Mouse (Mus musculus) embryonic facial prominence, embryonic 12.5 days (tissue): ENCODE results near the gene Nos1ap. TPM values are rescaled to one million over a fixed set of nuclear protein-coding genes. Genes with fewer than 3 reads are reported as not detected.

Source experiments
- ATAC-seq: fragments of 200-750 bp; cut with Nextera tagmentation; 2 replicates; pipeline ENCODE4 v1.8.0; 2017; ENCODE audit not compliant: insufficient number of reproducible peaks, insufficient read depth, low FRiP score, low TSS enrichment
- H3K27ac ChIP-seq: fragments of 300-500 bp; sonication (generic); 2 replicates; pipeline ENCODE4 v1.5.1; 2016; ENCODE audit warnings: mild to moderate bottlenecking
- H3K27me3 ChIP-seq: fragments of 300-500 bp; sonication (generic); 2 replicates; pipeline ENCODE4 v1.6.1; 2016; ENCODE audit warnings: mild to moderate bottlenecking, moderate library complexity
- H3K36me3 ChIP-seq: fragments of 300-500 bp; sonication (generic); 2 replicates; pipeline ENCODE4 v1.6.1; 2016; ENCODE audit warnings: mild to moderate bottlenecking
- H3K4me1 ChIP-seq: fragments of 300-500 bp; sonication (generic); 2 replicates; pipeline ENCODE4 v1.6.1; 2016
- H3K4me2 ChIP-seq: fragments of 300-500 bp; sonication (generic); replicated peaks from 2 replicates; pipeline ENCODE4 v1.6.1; 2016; ENCODE audit warnings: mild to moderate bottlenecking, moderate library complexity
- H3K4me3 ChIP-seq: fragments of 300-500 bp; sonication (generic); 2 replicates; pipeline ENCODE4 v1.5.1; 2016; ENCODE audit warnings: mild to moderate bottlenecking
- H3K9ac ChIP-seq: fragments of 300-500 bp; sonication (generic); 2 replicates; pipeline ENCODE4 v1.6.1; 2016; ENCODE audit warnings: mild to moderate bottlenecking, moderate library complexity
- H3K9me3 ChIP-seq: fragments of 300-500 bp; sonication (generic); 2 replicates; pipeline ENCODE4 v1.6.1; 2016; ENCODE audit warnings: mild to moderate bottlenecking, moderate library complexity
- WGBS: fragments of 180-500 bp; shearing (Covaris S2); methylation state at CpG from one replicate; pipeline ENCODE4 v1.1.7; 2016; 5-methylcytosine and 5-hydroxymethylcytosine counted together
- polyA plus RNA-seq: library from polyadenylated mRNA; unstranded; fragments of >200 nt; fragmentation: Nextera tagmentation; extraction: Ambion mirVana; gene quantifications from 2 replicates; pipeline ENCODE4 v1.2.1, GENCODE M21; 2016

Gene Nos1ap
- polyA plus RNA-seq, 1 experiment from 2014 or later: 10.9 TPM

DNA sequence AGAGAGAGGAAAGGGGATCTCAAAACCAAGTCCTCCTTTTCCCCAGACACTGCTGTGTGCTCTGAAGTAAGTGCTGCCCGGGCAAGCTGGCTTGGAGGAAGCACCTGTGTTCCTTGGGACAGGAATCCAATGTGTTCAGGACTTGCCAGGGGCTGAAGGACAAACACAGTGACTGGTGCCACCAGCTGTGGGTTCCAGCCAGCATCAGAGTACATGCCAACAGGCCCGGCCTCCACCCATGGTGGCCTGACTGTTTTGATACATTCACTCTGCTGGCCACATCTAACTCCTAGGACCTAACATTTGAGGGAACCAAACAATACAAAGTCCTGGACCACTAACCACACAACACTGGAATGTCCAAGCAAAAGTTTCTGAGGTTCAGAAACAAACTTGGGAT is 194.6 kb downstream of the Nos1ap start:
- 67% methylated on average over 2 of the region's 2 CpGs for WGBS
- no peak overlapping the region for H3K4me2 ChIP-seq
- H3K4me1 ChIP-seq: no peaks in the 10 kb centered on the region; the same call in 1 of the 2 replicates
- H3K36me3 ChIP-seq: no peaks in the 10 kb centered on the region
- no peak for ATAC-seq
- H3K9ac ChIP-seq: no peak overlapping the region
- no peak overlapping the region for H3K4me3 ChIP-seq
- no peak overlapping the region for H3K27ac ChIP-seq
- no peaks in the 10 kb centered on the region for H3K9me3 ChIP-seq
- no peaks in the 10 kb centered on the region for H3K27me3 ChIP-seq

DNA sequence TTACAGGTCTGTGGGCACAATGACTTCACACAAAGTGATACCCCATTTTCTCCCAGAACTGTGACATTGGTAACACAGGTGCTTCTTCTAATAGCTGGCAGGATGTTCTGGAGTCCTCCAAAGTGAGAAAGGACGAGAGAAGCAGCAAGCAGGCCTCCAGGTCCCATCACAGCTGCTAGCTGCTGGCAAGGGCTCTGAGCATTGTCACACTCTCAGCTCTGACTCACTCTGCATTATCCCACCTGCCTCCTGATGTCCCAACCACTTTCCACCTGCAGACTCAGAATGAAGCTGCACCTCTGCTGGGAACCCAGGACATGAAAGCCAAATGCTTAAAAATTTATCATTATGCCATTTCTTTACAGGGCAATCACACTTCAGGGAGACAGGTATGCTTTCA is 195.0 kb downstream of the Nos1ap start:
- 64% methylated on average over 1 of the region's 1 CpGs for WGBS
- H3K27ac ChIP-seq: no peak overlapping the region
- no peak overlapping the region for H3K4me2 ChIP-seq
- ATAC-seq: no peak
- no peak overlapping the region for H3K4me3 ChIP-seq
- no peaks in the 10 kb centered on the region for H3K36me3 ChIP-seq
- H3K4me1 ChIP-seq: no peaks in the 10 kb centered on the region; the same call in 1 of the 2 replicates
- no peaks in the 10 kb centered on the region for H3K9me3 ChIP-seq
- H3K27me3 ChIP-seq: no peaks in the 10 kb centered on the region
- H3K9ac ChIP-seq: no peak overlapping the region

DNA sequence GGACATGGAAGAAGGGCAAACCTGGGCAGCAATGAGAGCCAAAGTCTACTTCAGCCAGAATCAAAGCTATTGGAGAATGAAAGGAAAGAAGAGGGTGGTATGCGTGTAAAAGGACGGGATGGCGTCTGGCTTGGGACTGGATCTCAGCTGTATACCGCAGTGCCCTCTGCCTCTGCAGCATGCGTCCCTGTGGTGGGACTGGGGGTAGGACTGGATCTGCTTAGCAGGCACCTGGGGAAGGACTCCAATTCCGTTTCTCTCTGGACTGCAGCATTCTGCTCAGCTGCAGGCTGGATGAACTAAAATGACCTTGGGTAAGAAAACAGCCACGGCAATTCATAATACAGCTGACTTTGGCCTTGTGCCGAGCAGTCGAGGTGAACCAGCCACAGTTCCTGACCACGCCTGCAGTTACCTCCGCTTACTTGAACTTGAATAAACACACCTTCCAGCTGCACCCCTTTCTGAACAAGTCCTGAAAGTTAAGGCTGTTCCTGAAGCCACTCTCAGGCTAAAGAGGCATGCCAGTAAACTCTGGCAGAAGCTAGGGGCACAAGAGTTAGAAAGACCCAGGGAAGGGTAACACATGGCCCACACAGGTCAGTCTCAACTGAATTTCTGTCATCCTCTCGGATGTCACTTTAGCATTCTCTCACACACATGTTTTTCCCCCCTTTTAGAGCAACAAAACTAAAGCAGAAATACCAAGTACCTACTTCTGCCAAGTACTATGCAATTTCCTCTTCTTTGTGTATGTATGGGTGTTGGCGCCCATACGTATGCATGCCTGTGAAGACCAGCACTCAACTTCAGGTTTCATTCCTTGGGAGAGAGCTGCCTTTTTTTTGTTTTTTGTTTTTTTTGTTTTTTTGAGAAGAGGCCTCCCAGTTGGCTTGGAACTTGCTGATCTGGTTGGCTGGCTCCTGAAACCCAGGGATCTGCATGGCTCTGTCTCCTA is 196.6 kb downstream of the Nos1ap start:
- H3K4me3 ChIP-seq: no peak overlapping the region
- WGBS: 71% methylated on average over 14 of the region's 14 CpGs
- H3K9ac ChIP-seq: no peak overlapping the region
- H3K36me3 ChIP-seq: no peaks in the 10 kb centered on the region
- no peak overlapping the region for H3K4me2 ChIP-seq
- ATAC-seq: no peak
- H3K27me3 ChIP-seq: no peaks in the 10 kb centered on the region
- H3K27ac ChIP-seq: no peak overlapping the region
- no peaks in the 10 kb centered on the region; the same call in 1 of the 2 replicates for H3K4me1 ChIP-seq
- H3K9me3 ChIP-seq: no peaks in the 10 kb centered on the region

DNA sequence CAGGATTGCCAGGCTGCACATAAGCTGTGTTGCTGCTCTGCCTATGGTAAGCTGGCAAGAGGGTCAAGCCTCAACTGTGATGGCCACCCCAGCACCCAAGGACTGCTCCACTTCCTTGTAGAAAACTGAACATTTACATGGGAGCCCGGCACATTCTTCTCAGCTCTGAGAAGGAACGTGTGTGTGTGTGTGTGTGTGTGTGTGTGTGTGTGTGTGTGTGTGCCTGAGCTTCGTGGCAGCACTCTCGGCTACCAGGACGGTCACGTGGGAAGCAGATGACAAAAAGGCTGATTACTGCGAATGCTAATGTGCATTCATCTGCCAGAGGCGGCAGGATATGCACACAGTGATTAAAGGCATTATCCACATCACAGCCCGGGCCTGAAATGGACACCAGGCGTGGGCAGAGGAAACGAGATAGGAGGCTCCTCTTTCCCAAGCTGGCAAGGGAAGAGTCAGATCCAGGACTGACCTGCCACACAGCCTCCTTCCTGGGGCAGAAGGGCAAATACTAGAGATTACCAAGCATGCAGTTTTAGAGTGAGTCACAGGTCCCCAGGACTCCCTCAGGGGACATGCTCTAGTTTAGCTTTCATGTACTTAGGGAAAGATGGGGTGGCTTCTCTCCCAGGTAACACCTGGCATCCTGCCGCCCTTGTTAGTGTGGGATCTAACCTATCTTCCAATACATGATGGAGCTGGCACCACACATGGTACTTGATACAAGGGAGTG is 202.3 kb downstream of the Nos1ap start:
- 44% methylated on average over 12 of the region's 12 CpGs for WGBS
- no peak overlapping the region for H3K4me2 ChIP-seq
- no peak for ATAC-seq

DNA sequence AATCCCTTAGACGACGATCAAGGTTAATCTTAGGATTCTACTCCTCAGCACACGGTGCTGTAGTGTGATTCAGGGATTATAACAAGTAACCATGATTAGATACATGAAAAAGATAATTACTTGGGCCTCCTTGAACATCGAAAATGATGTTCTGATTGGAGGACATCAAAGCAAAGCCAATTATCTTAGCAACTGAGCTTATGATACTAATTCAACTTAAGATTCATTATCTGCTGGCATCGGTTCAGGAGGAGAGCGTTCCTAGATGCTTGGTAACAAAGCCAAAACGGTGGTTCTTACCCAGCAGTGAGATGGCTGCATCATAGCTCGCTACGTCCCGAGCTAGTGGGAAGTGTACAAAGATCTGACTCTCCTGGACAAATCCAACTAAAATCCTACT is 204.2 kb downstream of the Nos1ap start:
- Histone ChIP-seq H3K4me2 (no peak overlapping the region), H3K9ac (no peak overlapping the region), H3K36me3 (no peaks in the 10 kb centered on the region), H3K27ac (no peak overlapping the region), H3K27me3 (no peaks in the 10 kb centered on the region), H3K4me1 (no peaks in the 10 kb centered on the region; the same call in 1 of the 2 replicates), H3K4me3 (no peak overlapping the region), H3K9me3 (no peaks in the 10 kb centered on the region)
- WGBS: 87% methylated on average over 10 of the region's 10 CpGs
- no peak for ATAC-seq

More for the DNA sequence above, 202.3 kb downstream of the Nos1ap start:
- Histone ChIP-seq H3K9ac (no peak overlapping the region), H3K4me3 (no peak overlapping the region), H3K9me3 (no peaks in the 10 kb centered on the region), H3K27me3 (no peaks in the 10 kb centered on the region), H3K27ac (no peak overlapping the region), H3K36me3 (no peaks in the 10 kb centered on the region), H3K4me1 (no peaks in the 10 kb centered on the region)

DNA sequence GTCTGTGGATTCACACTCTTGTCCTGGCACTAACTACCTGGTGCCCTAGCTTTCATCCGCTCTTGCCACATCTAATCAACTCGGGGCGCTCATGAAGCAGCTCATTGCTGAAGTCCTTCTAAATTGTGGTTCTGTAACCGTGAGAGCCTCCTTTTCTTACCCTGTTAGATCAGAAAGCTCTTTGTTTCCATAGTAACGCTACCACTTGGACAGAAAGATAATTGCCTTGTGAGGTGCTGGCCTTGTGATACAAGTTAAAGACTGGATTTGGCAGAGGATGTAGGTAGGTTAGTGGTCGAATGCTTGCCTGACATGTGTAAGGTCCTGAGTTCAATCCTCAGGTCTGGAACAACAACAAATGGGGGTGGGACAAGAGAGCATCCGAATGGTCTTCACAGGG is 206.1 kb downstream of the Nos1ap start:
- no peak overlapping the region for H3K4me2 ChIP-seq
- no peaks in the 10 kb centered on the region for H3K9me3 ChIP-seq
- no peak overlapping the region for H3K9ac ChIP-seq
- no peaks in the 10 kb centered on the region for H3K36me3 ChIP-seq
- ATAC-seq: no peak
- 84% methylated on average over 7 of the region's 7 CpGs for WGBS
- no peak overlapping the region for H3K4me3 ChIP-seq
- H3K4me1 ChIP-seq: no peaks in the 10 kb centered on the region; the same call in 1 of the 2 replicates
- no peak overlapping the region for H3K27ac ChIP-seq
- H3K27me3 ChIP-seq: no peaks in the 10 kb centered on the region

DNA sequence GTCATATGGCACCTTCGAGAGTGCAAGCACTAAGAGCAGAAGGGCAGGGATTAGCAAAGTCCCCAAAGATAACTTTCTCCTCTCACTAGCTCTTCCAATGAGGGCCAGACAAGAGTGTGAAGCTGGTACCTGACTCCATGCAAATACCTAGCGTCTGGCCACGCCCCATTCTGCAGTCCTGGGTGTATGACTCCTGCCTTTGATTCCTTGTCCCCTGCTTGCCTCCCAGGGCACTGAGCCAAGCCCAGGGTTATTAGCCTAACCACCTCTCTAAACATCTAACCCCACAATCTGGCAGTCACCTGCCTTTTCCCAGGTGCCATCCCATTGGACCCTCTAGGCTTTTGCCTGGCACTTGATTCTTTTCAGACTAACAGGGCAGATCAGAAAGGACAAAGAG is 208.2 kb downstream of the Nos1ap start:
- Histone ChIP-seq H3K4me3 (no peak overlapping the region), H3K4me2 (no peak overlapping the region), H3K36me3 (no peaks in the 10 kb centered on the region), H3K9ac (no peak overlapping the region), H3K9me3 (no peaks in the 10 kb centered on the region), H3K27me3 (no peaks in the 10 kb centered on the region), H3K4me1 (no peaks in the 10 kb centered on the region; the same call in 1 of the 2 replicates), H3K27ac (no peak overlapping the region)
- no peak for ATAC-seq
- 10% methylated on average over 3 of the region's 3 CpGs for WGBS

DNA sequence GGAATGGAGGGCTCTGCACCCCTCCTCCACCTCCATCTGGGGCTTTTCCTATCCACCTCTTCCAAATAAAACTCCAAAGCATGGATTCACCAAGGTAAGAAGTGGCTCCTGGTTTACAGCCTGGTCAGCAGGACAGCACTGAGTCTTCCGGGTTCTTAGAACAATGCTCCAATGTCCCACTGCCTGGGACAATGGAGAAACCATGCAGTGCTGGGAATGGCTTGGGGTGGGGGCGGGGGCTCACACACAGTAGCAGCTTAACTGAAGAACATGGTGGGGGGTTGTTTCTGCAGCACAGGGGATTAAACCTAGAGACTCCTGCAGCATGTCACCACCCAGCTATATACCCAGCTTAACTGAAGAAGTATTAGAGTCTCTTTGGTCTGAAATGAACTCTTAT is 209.2 kb downstream of the Nos1ap start:
- H3K4me3 ChIP-seq: no peak overlapping the region
- no peak overlapping the region for H3K9ac ChIP-seq
- no peaks in the 10 kb centered on the region for H3K36me3 ChIP-seq
- ATAC-seq: no peak
- H3K27ac ChIP-seq: no peak overlapping the region
- no peaks in the 10 kb centered on the region; the same call in 1 of the 2 replicates for H3K4me1 ChIP-seq
- no peaks in the 10 kb centered on the region for H3K27me3 ChIP-seq
- no peak overlapping the region for H3K4me2 ChIP-seq
- 16% methylated on average over 2 of the region's 2 CpGs for WGBS
- H3K9me3 ChIP-seq: no peaks in the 10 kb centered on the region

DNA sequence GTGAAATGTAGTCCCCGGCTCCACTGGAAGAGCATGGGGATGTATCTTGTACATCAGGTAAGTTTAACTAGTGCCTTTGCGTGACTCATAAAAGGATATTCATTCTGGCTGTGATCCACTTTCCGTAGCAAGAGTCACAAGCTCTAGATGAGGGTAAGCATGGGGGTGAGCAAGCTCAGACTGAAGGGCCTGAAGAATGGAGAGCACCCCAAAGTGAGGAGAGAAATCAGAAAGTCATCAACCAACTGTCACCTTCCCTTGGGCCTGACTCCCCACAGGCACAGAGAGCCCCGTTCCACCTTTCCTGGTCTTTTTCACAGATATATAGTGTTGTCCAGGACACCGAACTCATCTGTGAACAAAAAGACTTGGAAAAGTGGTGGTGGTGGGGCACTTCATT is 213.9 kb downstream of the Nos1ap start:
- ATAC-seq: no peak
- Histone ChIP-seq H3K4me1 (no peaks in the 10 kb centered on the region; the same call in 1 of the 2 replicates), H3K27ac (no peak overlapping the region), H3K9me3 (no peaks in the 10 kb centered on the region), H3K27me3 (no peaks in the 10 kb centered on the region), H3K36me3 (no peaks in the 10 kb centered on the region), H3K4me2 (no peak overlapping the region), H3K4me3 (no peak overlapping the region), H3K9ac (no peak overlapping the region)
- WGBS: 93% methylated on average over 5 of the region's 5 CpGs

DNA sequence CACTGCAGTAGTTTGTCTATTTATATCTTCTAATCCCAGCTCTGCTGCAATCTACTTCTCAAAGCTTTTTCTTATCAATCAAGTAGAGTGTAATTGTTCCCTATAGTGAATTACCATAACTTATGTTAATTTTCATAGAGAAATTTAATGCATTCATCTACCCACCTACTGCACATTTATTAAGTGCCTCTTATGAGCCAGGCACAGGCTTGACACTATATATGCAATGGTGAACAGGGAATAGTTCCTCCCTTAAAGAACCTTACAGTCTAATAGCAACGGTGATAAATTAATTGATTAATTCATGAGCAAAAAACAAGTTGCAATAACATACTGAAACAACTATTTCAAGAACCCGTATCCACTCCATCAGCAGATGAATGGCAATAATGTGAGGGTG is 215.9 kb downstream of the Nos1ap start:
- no peak overlapping the region for H3K9ac ChIP-seq
- ATAC-seq: no peak
- H3K36me3 ChIP-seq: no peaks in the 10 kb centered on the region
- no peak overlapping the region for H3K4me3 ChIP-seq
- no peaks in the 10 kb centered on the region for H3K27me3 ChIP-seq
- H3K9me3 ChIP-seq: no peaks in the 10 kb centered on the region
- H3K4me2 ChIP-seq: no peak overlapping the region
- no peak overlapping the region for H3K27ac ChIP-seq
- WGBS: 84% methylated on average over 2 of the region's 2 CpGs
- no peaks in the 10 kb centered on the region for H3K4me1 ChIP-seq

DNA sequence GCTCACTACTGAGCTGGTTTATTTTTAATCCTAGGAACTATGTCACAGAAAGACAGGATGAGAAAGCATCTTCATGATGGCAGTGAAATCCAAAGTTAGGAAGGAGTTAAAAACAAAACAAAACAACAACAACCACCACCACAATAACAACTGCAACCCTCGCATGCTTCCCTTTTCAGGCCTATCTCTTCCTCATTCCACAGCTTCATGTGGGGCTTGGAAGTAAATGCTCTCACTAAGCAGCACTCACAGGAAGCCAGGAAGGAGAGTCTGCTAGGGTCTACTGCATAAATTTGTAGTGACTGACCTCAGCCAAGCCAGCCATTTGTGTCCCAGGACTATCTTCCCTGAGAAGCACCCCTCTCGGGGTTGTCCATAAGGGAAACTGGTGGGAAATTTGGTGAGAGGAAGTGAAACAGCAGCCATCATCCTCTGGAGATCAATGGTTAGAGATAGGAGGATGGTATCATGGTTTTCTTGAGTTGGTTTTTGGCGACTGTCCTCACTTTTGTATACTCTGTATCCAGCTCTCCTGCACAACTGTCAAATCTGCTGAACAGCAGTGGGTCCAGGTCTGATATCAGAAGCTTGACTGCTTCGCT is 218.4 kb downstream of the Nos1ap start:
- H3K36me3 ChIP-seq: no peaks in the 10 kb centered on the region

More for the DNA sequence above, 218.4 kb downstream of the Nos1ap start:
- ATAC-seq: no peak
- Histone ChIP-seq H3K9me3 (no peaks in the 10 kb centered on the region), H3K27me3 (no peaks in the 10 kb centered on the region), H3K9ac (no peak overlapping the region), H3K4me1 (no peaks in the 10 kb centered on the region), H3K4me3 (no peak overlapping the region), H3K4me2 (no peak overlapping the region), H3K27ac (no peak overlapping the region)
- 79% methylated on average over 4 of the region's 4 CpGs for WGBS
